Mouse (Mus musculus) MEL (cell line): ENCODE data around the gene Tmcc3.

Source experiments
- CHD2 ChIP-seq: IDR thresholded peaks from 2 replicates; pipeline ENCODE4 v1.6.1; 2011; ENCODE audit warnings: low read length, improper control_type of control experiment
- EP300 ChIP-seq, 2 experiments: IDR thresholded peaks; 2 replicates each; pipeline ENCODE4 v1.6.1; 2011; ENCODE audit warnings: improper control_type of control experiment in 2 of 2, low read length in 2 of 2, low read depth in 1 of 2, mild to moderate bottlenecking in 1 of 2
- MAFK ChIP-seq: IDR thresholded peaks from 2 replicates; pipeline ENCODE4 v1.6.1; 2011; ENCODE audit warnings: low read depth, mild to moderate bottlenecking, low read length, improper control_type of control experiment, borderline replicate concordance
- POLR2A ChIP-seq, 2 experiments: IDR thresholded peaks; 2 replicates each; pipeline ENCODE4 v1.6.1; 2011 to 2012; ENCODE audit warnings: low read length in 2 of 2, mild to moderate bottlenecking in 2 of 2, control low read depth in 1 of 2, improper control_type of control experiment in 1 of 2, low read depth in 1 of 2, moderate library complexity in 1 of 2; ENCODE audit not compliant: control insufficient read depth in 1 of 2, insufficient read depth in 1 of 2, poor library complexity in 1 of 2
- POLR2AphosphoS5 ChIP-seq: IDR thresholded peaks from 2 replicates; pipeline ENCODE4 v1.6.1; 2012; ENCODE audit warnings: low read depth, borderline replicate concordance, mild to moderate bottlenecking, inconsistent platforms, low read length, moderate library complexity, mixed read lengths

GRCm38 (mm10) chr10:94595705-94596104 is 284.0 kb downstream of the Tmcc3 start:
- no peak for TF ChIP-seq CHD2
- TF ChIP-seq MAFK, result no peak
- TF ChIP-seq EP300 (IDR thresholded peaks at IDR 0.05; ENCODE audit: low read depth in 1 of 2, low read length in 2 of 2), result no peak
- no peak for TF ChIP-seq POLR2AphosphoS5
- no peak for TF ChIP-seq POLR2A (IDR thresholded peaks at IDR 0.05; ENCODE audit: control insufficient read depth in 1 of 2, insufficient read depth in 1 of 2, low read depth in 1 of 2, low read length in 2 of 2, poor library complexity in 1 of 2)
